Mouse (Mus musculus) spleen, adult 2 months (tissue): ENCODE results near the gene Gpr62. TPM values are rescaled to one million over a fixed set of nuclear protein-coding genes. Genes with fewer than 3 reads are reported as not detected.

ENCODE experiments used
- DNase-seq, 2 experiments: peaks; one replicate each; pipeline versions ENCODE4 v3.0.0 to v3.0.0-alpha.2; 2012 to 2021; ENCODE audit warnings: low spot score in 2 of 2, low read depth in 1 of 2
- H3K27ac ChIP-seq: fragments of 200-500 bp; 2 replicates; pipeline ENCODE4 v1.5.1; 2012; ENCODE audit warnings: low read length, inconsistent platforms; ENCODE audit not compliant: insufficient read depth
- H3K27me3 ChIP-seq: fragments of 200-500 bp; 2 replicates; pipeline ENCODE4 v1.6.1; 2012; ENCODE audit warnings: mild to moderate bottlenecking, moderate library complexity, low read length, inconsistent platforms; ENCODE audit not compliant: control insufficient read depth, insufficient read depth
- H3K36me3 ChIP-seq: fragments of 200-500 bp; 2 replicates; pipeline ENCODE4 v1.6.1; 2012; ENCODE audit warnings: mild to moderate bottlenecking, low read length, inconsistent platforms; ENCODE audit not compliant: control insufficient read depth, insufficient read depth
- H3K4me1 ChIP-seq: fragments of 200-500 bp; 2 replicates; pipeline ENCODE4 v1.6.1; 2011; ENCODE audit warnings: inconsistent platforms; ENCODE audit not compliant: control insufficient read depth, insufficient read depth, insufficient read length
- H3K4me3 ChIP-seq: fragments of 200-500 bp; 2 replicates; pipeline ENCODE4 v1.5.1; 2011; ENCODE audit warnings: mild to moderate bottlenecking, inconsistent platforms; ENCODE audit not compliant: insufficient read depth, insufficient read length; ENCODE audit errors: extremely low read depth
- CTCF ChIP-seq: fragments of 200-500 bp; IDR thresholded peaks from 2 replicates; pipeline ENCODE4 v1.5.1; 2011; ENCODE audit warnings: mild to moderate bottlenecking, inconsistent platforms; ENCODE audit not compliant: insufficient read depth, insufficient read length, insufficient replicate concordance; ENCODE audit errors: extremely low read depth
- POLR2A ChIP-seq: fragments of 200-500 bp; IDR thresholded peaks from 2 replicates; pipeline ENCODE4 v1.6.1; 2011; ENCODE audit warnings: low read depth, low read length, inconsistent platforms
- WGBS: fragments of 180-500 bp; shearing (Covaris S2); methylation state at CpG from one replicate; pipeline ENCODE4 v1.1.7; 2018; 5-methylcytosine and 5-hydroxymethylcytosine counted together
- polyA plus RNA-seq: library from polyadenylated mRNA; depleted of rRNA; stranded (reverse); fragments of >200 nt; gene quantifications from 2 replicates; pipeline ENCODE4 v1.2.3, GENCODE M21; 2012

Gpr62 gene
- polyA plus RNA-seq, 1 experiment: 0.28 TPM

DNA sequence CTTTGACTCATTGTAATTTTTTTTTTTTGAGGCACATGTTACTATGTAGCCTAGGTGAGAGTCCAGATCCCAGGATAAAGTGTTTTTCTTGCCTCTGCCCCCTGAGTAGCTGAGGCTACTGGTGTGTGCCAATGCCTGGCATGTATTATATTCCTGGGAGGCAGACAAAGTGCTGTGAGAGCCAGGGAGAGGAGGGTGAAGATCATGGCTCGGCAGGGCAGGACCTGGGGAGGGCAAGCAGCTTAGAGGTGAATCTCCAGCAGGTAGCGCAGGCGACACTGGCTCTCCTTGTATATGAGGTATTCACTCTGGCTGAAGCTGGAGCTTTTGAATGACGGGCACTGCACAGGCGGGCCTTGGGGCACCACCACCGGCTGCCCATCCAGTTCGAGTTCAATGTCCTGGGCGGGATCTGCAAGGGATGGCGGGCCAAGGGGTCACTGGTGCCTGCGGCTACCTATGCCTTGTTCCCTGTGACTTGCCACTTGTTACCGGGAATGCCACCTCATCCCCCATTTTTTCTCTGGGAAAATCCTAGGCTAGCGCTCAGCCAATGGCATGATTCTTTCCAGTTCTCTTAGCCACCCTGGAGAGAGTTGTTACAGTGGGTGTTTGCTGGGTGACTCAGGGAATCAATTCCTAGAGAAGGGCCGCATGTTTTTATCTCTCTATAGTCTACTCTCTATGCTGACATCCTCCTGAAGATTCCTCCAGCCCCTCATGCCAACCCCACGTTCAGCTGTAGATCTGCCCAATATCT lies 5.4 kb upstream of the Gpr62 start:
- Histone ChIP-seq H3K27me3 (no peaks in the 10 kb centered on the region), H3K36me3 (peaks cover 3% of the 10 kb centered on the region; the same call in 1 of the 2 replicates), H3K4me3 (no peak overlapping the region), H3K4me1 (peaks cover 4% of the 10 kb centered on the region; the same call in 1 of the 2 replicates), H3K27ac (no peak overlapping the region; the same call in 1 of the 2 replicates)
- TF ChIP-seq POLR2A: no peak
- TF ChIP-seq CTCF: no peak
- WGBS: 89% methylated on average over 14 of the region's 14 CpGs
- no peak for DNase-seq

DNA sequence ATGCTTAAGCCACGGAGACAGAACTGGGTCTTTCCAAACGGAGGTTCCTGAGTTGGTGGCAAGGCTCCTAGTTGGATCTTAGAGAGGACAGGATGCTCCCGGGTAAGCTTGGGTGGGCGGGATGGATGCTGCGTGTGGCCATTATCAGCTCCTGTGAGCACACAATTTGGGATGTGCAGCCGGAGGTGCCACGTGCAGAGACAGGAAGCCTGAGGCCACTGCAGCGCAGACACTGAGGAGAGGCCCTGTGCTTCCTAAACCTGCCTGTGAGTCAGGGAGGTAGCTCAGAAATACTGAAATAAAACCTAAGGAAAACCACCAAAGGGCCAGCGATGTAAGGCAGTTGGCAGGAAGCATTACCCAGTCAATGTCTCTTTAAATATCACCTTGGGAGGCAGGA lies 4.0 kb upstream of the Gpr62 start:
- Histone ChIP-seq H3K4me1 (peaks cover 12% of the 10 kb centered on the region), H3K36me3 (peaks cover 3% of the 10 kb centered on the region; the same call in 1 of the 2 replicates), H3K27me3 (peaks cover 3% of the 10 kb centered on the region; the same call in 1 of the 2 replicates), H3K27ac (no peak overlapping the region), H3K4me3 (no peak overlapping the region)
- no peak for DNase-seq
- TF ChIP-seq CTCF (no peak), POLR2A (no peak)
- WGBS: 35% methylated on average over 9 of the region's 9 CpGs

DNA sequence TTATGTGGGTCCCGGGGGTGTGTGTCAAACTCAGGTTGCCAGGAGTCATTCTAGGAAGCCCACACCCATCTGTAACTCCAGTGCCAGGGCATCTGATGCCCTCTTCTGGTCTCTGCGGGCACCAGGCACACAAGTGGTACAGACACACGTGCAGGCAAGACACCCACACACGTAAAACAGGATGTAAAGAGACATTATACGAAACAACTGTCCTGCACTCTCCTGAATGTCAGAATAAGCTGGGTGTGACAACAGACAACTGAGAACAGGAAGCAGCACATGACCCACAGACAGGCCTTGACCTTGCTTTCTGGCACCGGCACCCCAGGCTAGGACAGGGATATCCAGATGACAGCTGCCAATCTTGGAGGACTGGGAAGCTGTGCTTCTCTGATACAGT lies 3.6 kb upstream of the Gpr62 start:
- H3K4me3 ChIP-seq: no peak overlapping the region
- TF ChIP-seq POLR2A (no peak), CTCF (no peak)
- peaks cover 12% of the 10 kb centered on the region for H3K4me1 ChIP-seq
- H3K27me3 ChIP-seq: peaks cover 6% of the 10 kb centered on the region; the same call in 1 of the 2 replicates
- peaks cover 3% of the 10 kb centered on the region; the same call in 1 of the 2 replicates for H3K36me3 ChIP-seq
- no peak for DNase-seq
- no peak overlapping the region for H3K27ac ChIP-seq
- WGBS: 25% methylated on average over 6 of the region's 6 CpGs

DNA sequence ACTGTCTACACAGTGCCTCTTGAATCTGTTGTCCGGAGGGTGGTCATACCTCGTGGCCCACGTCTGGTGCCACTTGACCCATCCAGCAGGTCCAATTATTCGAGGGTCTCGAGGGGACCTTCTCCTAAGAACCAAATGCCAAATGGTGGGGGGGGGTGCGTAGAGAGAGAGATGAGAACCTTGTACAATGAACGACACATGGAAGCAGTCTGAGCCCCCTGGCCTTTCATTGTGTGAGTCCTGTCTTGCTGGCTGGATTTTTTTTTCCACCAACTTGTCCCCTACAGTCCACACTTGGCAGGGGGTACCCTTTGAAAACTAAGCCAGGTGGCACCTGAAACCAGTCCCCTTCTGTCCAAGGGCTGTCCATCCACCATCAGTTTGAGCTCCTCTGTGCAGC lies 2.0 kb upstream of the Gpr62 start:
- WGBS: 92% methylated on average over 7 of the region's 7 CpGs
- Histone ChIP-seq H3K36me3 (peaks cover 2% of the 10 kb centered on the region; the same call in 1 of the 2 replicates), H3K27ac (no peak overlapping the region), H3K27me3 (peaks cover 6% of the 10 kb centered on the region; the same call in 1 of the 2 replicates), H3K4me1 (peaks cover 12% of the 10 kb centered on the region), H3K4me3 (no peak overlapping the region)
- no peak for DNase-seq
- TF ChIP-seq CTCF: no peak
- no peak for TF ChIP-seq POLR2A

DNA sequence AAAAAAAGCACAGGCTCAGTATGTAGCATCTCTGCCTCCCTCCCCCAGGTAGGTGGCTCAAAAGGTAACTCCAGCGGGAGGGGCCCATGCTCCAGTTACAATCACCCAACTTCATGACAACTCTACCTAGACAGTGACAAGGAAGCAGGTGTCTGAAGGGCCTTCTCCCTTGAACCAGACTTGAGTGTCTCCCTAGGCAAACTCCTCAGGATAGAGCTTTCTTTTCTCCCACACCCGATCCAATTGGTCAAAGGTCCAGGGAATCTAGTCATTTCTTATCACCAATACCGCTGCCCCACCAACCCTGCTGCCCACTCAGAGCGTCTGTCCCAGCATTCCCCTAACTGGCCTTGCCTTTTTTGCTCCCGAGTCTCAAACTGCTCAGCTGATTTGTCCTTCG lies 983 bp upstream of the Gpr62 start:
- no peak overlapping the region for H3K27ac ChIP-seq
- DNase-seq: no peak
- WGBS: 89% methylated on average over 6 of the region's 6 CpGs
- TF ChIP-seq POLR2A (no peak), CTCF (no peak)
- peaks cover 6% of the 10 kb centered on the region; the same call in 1 of the 2 replicates for H3K27me3 ChIP-seq
- H3K4me3 ChIP-seq: no peak overlapping the region
- peaks cover 12% of the 10 kb centered on the region for H3K4me1 ChIP-seq
- H3K36me3 ChIP-seq: peaks cover 2% of the 10 kb centered on the region; the same call in 1 of the 2 replicates

DNA sequence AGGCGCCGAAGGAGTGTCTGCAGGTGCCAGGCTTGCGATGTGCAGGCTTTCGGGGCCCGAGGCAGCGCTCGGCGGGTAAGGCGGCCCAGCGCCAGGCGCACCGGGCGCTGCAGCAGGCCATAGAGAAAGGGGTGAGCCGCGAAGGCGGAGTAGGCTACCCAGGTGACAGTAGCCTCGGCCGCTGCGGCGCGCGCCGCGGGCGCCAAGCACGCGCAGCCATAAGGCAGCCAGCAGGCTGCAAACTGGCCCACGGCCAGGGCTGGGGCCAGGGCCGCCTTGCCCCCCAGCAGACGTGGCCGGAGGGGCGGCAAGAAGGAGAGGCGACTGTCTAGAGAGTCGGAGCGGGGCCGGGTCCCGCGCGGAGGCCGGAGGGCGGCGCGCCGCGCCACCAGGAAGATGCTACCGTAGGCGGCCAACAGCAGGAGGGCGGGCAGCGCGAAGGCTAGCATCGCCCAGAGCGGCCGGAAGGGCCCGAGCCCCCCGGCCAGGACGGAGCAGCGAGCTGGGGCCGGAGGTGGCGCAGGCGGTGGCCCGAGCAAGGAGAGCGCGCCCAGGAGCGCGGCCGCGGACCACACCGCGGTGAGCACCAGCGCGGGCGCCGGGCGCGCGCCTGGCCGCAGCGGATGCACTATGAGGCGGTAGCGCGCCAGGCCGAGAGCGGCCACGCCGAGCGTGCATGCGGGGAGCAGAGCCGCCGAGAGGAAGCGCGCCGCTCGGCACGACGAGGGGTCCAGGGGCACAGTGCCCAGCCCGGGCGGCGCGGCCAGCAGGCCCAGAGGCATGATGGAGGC lies 792 bp downstream of the Gpr62 start:
- TF ChIP-seq CTCF (no peak), POLR2A (no peak)
- 4% methylated on average over 93 of the region's 99 CpGs for WGBS
- DNase-seq: no peak
- Histone ChIP-seq H3K4me3 (peak overlapping the region; percentile 49), H3K27me3 (peaks cover 6% of the 10 kb centered on the region; the same call in 1 of the 2 replicates), H3K36me3 (no peaks in the 10 kb centered on the region), H3K4me1 (peaks cover 12% of the 10 kb centered on the region), H3K27ac (no peak overlapping the region)
